Mouse (Mus musculus): ENCODE results near the gene Sgce.
"Not testable (repeated sequence)": the region's sequence is repeated elsewhere in the genome, so short reads cannot be mapped to it uniquely, and the experiment has no call there.

Gene Sgce

DNA sequence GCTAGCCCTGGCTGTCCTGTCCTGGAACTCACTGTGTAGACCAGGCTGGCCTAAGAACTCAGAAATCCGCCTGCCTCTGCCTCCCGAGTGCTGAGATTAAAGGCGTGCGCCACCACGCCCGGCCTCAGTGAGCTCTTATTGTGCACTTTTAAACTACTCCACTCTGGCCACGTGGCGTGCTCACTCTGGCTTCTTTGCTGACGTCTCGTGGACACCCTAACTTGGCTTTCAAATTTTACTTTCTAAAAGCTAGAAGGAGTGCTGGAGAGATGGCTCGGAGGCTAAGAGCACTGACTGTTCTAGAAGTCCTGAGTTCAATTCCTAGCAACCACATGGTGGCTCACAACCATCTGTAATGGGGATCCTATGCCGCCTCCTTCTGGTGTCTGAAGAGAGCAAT lies 93.3 kb downstream of the Sgce start:
- not testable (repeated sequence) for DNase-seq (ENCODE audit: low spot score in 2 of 2)

DNA sequence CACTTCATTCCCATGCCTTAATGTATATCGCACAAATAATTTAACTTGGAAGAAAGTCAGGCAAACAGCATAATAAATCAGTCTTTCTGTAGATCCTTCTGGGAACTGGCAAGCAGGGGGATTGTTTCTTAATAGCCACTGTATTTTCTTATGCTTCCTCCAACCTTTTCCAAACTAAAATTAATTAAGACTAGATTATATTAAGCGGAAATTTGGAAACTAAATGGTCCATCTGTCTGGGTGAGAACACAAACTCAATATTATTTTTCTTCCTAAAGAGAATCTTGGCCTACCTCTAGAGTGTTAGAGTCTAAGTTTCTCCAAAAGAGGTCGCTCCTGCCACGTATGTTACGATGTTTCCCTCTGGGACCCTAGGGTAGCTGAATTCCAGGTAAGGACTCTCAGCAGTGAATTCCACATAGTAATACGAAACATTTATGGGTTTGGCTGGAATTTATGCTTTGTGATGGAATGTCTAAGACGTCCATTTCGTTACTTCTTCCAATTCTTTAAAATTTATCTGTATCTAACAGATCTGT lies 94.3 kb downstream of the Sgce start:
- no peak for DNase-seq (ENCODE audit: low spot score in 2 of 2)

DNA sequence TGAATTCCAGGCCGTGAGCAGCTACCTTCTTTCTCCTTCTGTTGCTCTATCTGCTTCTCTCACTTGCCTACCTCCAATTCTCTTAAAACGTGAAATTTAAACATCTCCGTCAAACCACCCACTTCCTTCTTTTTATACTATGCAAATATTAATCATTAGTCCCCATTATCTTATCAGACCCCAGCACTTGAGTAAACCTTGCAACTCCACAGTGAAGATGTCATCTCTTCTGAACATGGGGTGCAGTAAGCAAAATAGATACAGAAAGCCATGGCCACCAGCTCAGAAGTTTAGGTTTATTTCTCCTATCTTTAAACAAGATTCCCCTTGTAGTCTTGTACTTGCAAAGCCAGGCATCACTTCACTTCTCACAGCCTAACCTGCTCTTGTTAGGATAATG lies 99.7 kb downstream of the Sgce start:
- DNase-seq (ENCODE audit: low spot score in 2 of 2), result no peak

DNA sequence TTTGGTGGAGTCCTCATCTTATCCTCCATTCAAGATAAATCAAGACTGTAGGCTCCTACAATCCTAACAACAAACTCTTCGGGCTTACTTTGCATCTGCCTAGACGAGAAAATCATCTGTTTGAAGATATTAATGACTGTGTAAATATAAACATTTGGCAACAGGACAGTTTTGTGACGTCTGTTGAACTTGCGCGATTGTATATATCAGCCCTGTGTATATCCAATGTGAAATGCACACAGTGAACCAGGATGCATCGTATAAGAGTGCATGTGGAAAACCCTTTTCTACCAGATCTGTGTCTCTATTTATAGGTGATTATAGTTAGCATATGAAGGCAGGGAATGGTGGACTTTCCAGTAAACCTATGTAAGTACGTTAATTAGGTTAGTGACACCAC lies 104.9 kb downstream of the Sgce start:
- DNase-seq (ENCODE audit: low spot score in 2 of 2), result no peak

DNA sequence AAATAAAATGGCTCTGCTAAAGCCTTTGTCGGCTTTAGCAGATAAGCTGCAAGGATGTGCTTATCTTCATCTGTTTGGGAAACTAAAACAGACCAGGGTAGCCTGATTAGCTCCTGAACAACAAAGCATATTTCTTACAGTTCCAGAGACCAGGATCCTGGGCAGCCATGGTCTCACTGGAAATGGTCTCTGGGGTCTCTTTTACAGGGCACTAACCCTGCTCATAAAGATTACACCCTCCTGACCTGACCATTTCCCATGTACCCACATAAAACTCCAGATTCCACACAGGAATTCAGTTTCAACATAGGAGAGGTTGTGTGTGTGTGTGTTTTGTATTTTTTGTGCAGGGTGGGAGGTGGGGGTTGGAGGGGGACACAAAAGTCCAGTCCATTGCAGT lies 112.2 kb downstream of the Sgce start:
- DNase-seq (ENCODE audit: low spot score in 2 of 2), result no peak

DNA sequence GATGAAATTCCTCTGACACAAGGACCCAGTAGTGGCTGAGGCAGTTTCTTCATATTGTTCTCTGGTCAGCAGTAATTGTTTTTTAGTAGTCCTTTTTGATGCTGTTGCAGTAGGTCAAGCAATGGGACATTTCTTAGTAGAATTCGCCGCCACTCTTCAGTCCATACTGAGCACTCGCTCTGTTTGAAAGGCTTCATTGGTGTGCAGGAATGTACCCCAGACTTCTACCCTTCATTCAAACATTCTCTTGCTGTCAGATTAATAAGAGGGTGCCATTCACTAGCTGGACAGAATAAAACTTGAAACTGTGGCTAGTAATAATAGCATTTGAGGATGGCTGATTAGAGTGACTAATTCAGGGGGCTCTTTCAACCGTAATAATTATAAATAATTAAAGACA lies 113.8 kb downstream of the Sgce start:
- no peak for DNase-seq (ENCODE audit: low spot score in 2 of 2)

DNA sequence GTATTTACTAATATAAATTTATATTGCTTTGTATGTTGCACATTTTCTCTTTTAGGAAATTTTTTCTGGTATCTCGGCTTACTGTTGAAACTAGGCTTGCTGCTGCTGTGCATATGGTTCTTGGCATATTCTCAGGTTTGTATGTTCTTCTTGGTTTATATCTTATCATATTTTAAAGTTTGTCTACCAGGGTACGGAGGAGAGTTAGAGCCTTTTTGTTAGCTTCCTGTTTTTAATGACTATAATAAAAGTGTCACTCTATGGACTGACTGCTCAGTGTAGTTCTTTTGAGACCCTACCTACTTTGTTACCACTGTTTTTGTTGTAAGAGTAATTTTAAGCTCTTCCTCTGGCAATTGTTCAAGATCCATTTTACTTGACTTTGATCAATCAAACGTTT lies 115.5 kb downstream of the Sgce start:
- no peak for DNase-seq (ENCODE audit: low spot score in 2 of 2)
